Mouse (Mus musculus) CH12.LX (cell line): Measurements from ENCODE around the gene Rfx7. TPM values are rescaled to one million over a fixed set of nuclear protein-coding genes. Genes with fewer than 3 reads are reported as not detected.

ENCODE experiments used
- DNase-seq: peaks from one replicate; pipeline ENCODE4 v3.0.0-alpha.2; 2013; ENCODE audit errors: extremely low read depth
- H3K27ac ChIP-seq: 2 replicates; pipeline ENCODE4 v1.5.1; 2012; ENCODE audit warnings: low read depth, mild to moderate bottlenecking, control low read depth, moderate library complexity; ENCODE audit not compliant: insufficient read depth
- H3K27me3 ChIP-seq: replicated peaks from 2 replicates; pipeline ENCODE3; 2012; ENCODE audit warnings: inconsistent platforms
- H3K36me3 ChIP-seq, 2 experiments: replicated peaks in 1 of 2; 2 replicates each; pipeline versions ENCODE3 to v1.6.1; 2012; ENCODE audit warnings: inconsistent platforms in 1 of 2, low read length in 1 of 2, mild to moderate bottlenecking in 1 of 2, mixed read lengths in 1 of 2, moderate library complexity in 1 of 2; ENCODE audit not compliant: control insufficient read depth in 1 of 2, insufficient read depth in 1 of 2
- H3K4me1 ChIP-seq, 2 experiments: 2 replicates each; pipeline ENCODE4 v1.6.1; 2012; ENCODE audit warnings: inconsistent platforms in 1 of 2, moderate library complexity in 1 of 2; ENCODE audit not compliant: insufficient read depth in 2 of 2, control insufficient read depth in 1 of 2
- H3K4me2 ChIP-seq: 2 replicates; pipeline ENCODE4 v1.6.1; 2012; ENCODE audit warnings: low read depth, mild to moderate bottlenecking, control low read depth; ENCODE audit not compliant: poor library complexity, insufficient read depth, severe bottlenecking
- H3K4me3 ChIP-seq, 3 experiments: fragments of 150-350 bp in 1 of 3; sonication (generic) in 1 of 3; replicated peaks in 1 of 3; 2 replicates each; pipeline versions ENCODE3 to v1.5.1; 2011 to 2012; ENCODE audit warnings: low read depth in 2 of 3, low read length in 2 of 3, mild to moderate bottlenecking in 2 of 3, moderate library complexity in 2 of 3, control low read depth in 1 of 3, improper control_type of control experiment in 1 of 3, inconsistent platforms in 1 of 3, mixed read lengths in 1 of 3; ENCODE audit not compliant: poor library complexity in 1 of 3
- H3K79me2 ChIP-seq: replicated peaks from 2 replicates; pipeline ENCODE4 v1.6.1; 2012; ENCODE audit warnings: mild to moderate bottlenecking, moderate library complexity; ENCODE audit not compliant: control insufficient read depth, poor library complexity, insufficient read depth, severe bottlenecking; ENCODE audit errors: extremely low read depth
- H3K9ac ChIP-seq: 2 replicates; pipeline ENCODE4 v1.6.1; 2012; ENCODE audit warnings: low read depth, mild to moderate bottlenecking, control low read depth, moderate library complexity; ENCODE audit not compliant: insufficient read depth
- H3K9me3 ChIP-seq: replicated peaks from 2 replicates; pipeline ENCODE3; 2012; ENCODE audit warnings: low read length, inconsistent platforms, mixed read lengths
- BHLHE40 ChIP-seq: IDR thresholded peaks from 2 replicates; pipeline ENCODE4 v1.6.1; 2011; ENCODE audit warnings: mild to moderate bottlenecking, low read depth, low read length, improper control_type of control experiment
- CHD1 ChIP-seq: IDR thresholded peaks from 2 replicates; pipeline ENCODE4 v1.6.1; 2012; ENCODE audit warnings: low read depth, low read length, improper control_type of control experiment, inconsistent platforms
- CHD2 ChIP-seq: IDR thresholded peaks from 2 replicates; pipeline ENCODE4 v1.6.1; 2011; ENCODE audit warnings: low read length, improper control_type of control experiment
- E2F4 ChIP-seq: IDR thresholded peaks from 2 replicates; pipeline ENCODE4 v1.6.1; 2011; ENCODE audit warnings: low read depth, low read length, improper control_type of control experiment; ENCODE audit not compliant: insufficient replicate concordance
- ELF1 ChIP-seq: IDR thresholded peaks from 2 replicates; pipeline ENCODE4 v1.6.1; 2014; ENCODE audit warnings: low read depth, mild to moderate bottlenecking, inconsistent platforms, low read length, improper control_type of control experiment
- EP300 ChIP-seq: IDR thresholded peaks from 2 replicates; pipeline ENCODE4 v1.6.1; 2011; ENCODE audit warnings: low read length, improper control_type of control experiment
- HCFC1 ChIP-seq: IDR thresholded peaks from 2 replicates; pipeline ENCODE4 v1.6.1; 2012; ENCODE audit warnings: low read depth, mild to moderate bottlenecking, inconsistent platforms, low read length, improper control_type of control experiment
- MAX ChIP-seq: IDR thresholded peaks from 2 replicates; pipeline ENCODE4 v1.6.1; 2011; ENCODE audit warnings: low read length, improper control_type of control experiment
- MAZ ChIP-seq: IDR thresholded peaks from 2 replicates; pipeline ENCODE4 v1.6.1; 2012; ENCODE audit warnings: low read depth, mild to moderate bottlenecking, inconsistent platforms, low read length, improper control_type of control experiment, moderate library complexity
- MXI1 ChIP-seq: IDR thresholded peaks from 2 replicates; pipeline ENCODE4 v1.6.1; 2011; ENCODE audit warnings: mild to moderate bottlenecking, low read depth, low read length, improper control_type of control experiment
- MYC ChIP-seq: IDR thresholded peaks from 2 replicates; pipeline ENCODE4 v1.6.1; 2011; ENCODE audit warnings: low read depth, mild to moderate bottlenecking, improper control_type of control experiment, low read length
- POLR2A ChIP-seq: IDR thresholded peaks from 2 replicates; pipeline ENCODE4 v1.6.1; 2011; ENCODE audit warnings: low read depth, mild to moderate bottlenecking, improper control_type of control experiment, low read length
- POLR2AphosphoS2 ChIP-seq: IDR thresholded peaks from 2 replicates; pipeline ENCODE4 v1.6.1; 2011; ENCODE audit warnings: low read depth, low read length, improper control_type of control experiment
- RAD21 ChIP-seq: IDR thresholded peaks from 2 replicates; pipeline ENCODE4 v1.6.1; 2011; ENCODE audit warnings: low read depth, mild to moderate bottlenecking, low read length, improper control_type of control experiment, moderate library complexity
- SIN3A ChIP-seq: IDR thresholded peaks from 2 replicates; pipeline ENCODE4 v1.6.1; 2012; ENCODE audit warnings: low read length, improper control_type of control experiment, inconsistent platforms
- TCF12 ChIP-seq: IDR thresholded peaks from 2 replicates; pipeline ENCODE4 v1.6.1; 2014; ENCODE audit warnings: low read depth, mild to moderate bottlenecking, inconsistent platforms, low read length, improper control_type of control experiment
- USF1 ChIP-seq: IDR thresholded peaks from 2 replicates; pipeline ENCODE4 v1.6.1; 2014; ENCODE audit warnings: low read depth, mild to moderate bottlenecking, inconsistent platforms, low read length, improper control_type of control experiment
- ZC3H11A ChIP-seq: IDR thresholded peaks from 2 replicates; pipeline ENCODE4 v1.6.1; 2012; ENCODE audit warnings: low read depth, mild to moderate bottlenecking, inconsistent platforms, low read length, improper control_type of control experiment
- ZKSCAN1 ChIP-seq: IDR thresholded peaks from 2 replicates; pipeline ENCODE4 v1.6.1; 2012; ENCODE audit warnings: low read depth, inconsistent platforms, low read length, improper control_type of control experiment, borderline replicate concordance
- ZNF384 ChIP-seq: IDR thresholded peaks from 2 replicates; pipeline ENCODE4 v1.6.1; 2012; ENCODE audit warnings: low read depth, low read length, improper control_type of control experiment, inconsistent platforms
- dilution Hi-C: fragments of 300-500 bp; cut with MboI; formaldehyde crosslinking; loops from 2 replicates; pipeline ENCODE4 v1.14.3; 2020; ENCODE audit warnings: low sequenced_read_pairs; ENCODE audit not compliant: extremely low pct_unique_long_range_greater_than_20kb, extremely low pct_ligation_motif_present
- in situ Hi-C: fragments of 300-500 bp; cut with MboI; formaldehyde crosslinking; loops from 3 replicates; pipeline ENCODE4 v1.14.3; 2019; ENCODE audit warnings: low sequenced_read_pairs, low pct_ligation_motif_present, low pct_unique_long_range_greater_than_20kb, mixed read lengths
- polyA plus RNA-seq: library from polyadenylated mRNA; unstranded; fragments of >175 nt; gene quantifications from 2 replicates; pipeline ENCODE4 v1.2.1, GENCODE M21; 2012; ENCODE audit warnings: low read depth; ENCODE audit not compliant: insufficient read length
- total RNA-seq, 2 experiments: library from RNA; depleted of rRNA; stranded (reverse); fragments of 300-350 nt in 1 of 2; fragments of >200 nt in 1 of 2; gene quantifications; 2 replicates each; pipeline ENCODE4 v1.2.3; 2012 to 2014

Gene Rfx7
- total and polyA plus RNA-seq, 3 experiments, result 18.4 to 49.9 (median 27.3) TPM

- TF ChIP-seq POLR2AphosphoS2, result no peak
- TF ChIP-seq CHD2, result no peak; the same call in 1 of the 2 replicates
- no peak for TF ChIP-seq ZKSCAN1
- peak; percentile 95 for TF ChIP-seq MAX
- no peak for TF ChIP-seq ZC3H11A
- no peak for TF ChIP-seq ZNF384
- peak; percentile 46 for TF ChIP-seq RAD21
- no peak for TF ChIP-seq E2F4
- peak; percentile 75; the same call in 1 of the 2 replicates for TF ChIP-seq EP300
- peak; percentile 96 for TF ChIP-seq USF1
- no peak for TF ChIP-seq ELF1
- peak; percentile 84; the same call in 1 of the 2 replicates for TF ChIP-seq MYC
- no peak; the same call in 1 of the 2 replicates for TF ChIP-seq HCFC1
- TF ChIP-seq, all 38 proteins: peak for 16
Observed at GRCm38 (mm10) chr9:72493465-72493864, 38.6 kb upstream of the Rfx7 start (continued).

GRCm38 (mm10) chr9:72493984-72494685, 37.9 kb upstream of the Rfx7 start:
- Histone ChIP-seq H3K79me2 (peaks cover 8% of the 10 kb centered on the region), H3K36me3 (peaks cover 0 to 2% of the 10 kb centered on the region in 2 experiments), H3K4me2 (peak overlapping the region; percentile 52; the same call in 1 of the 2 replicates), H3K4me3 (no peak overlapping the region), H3K4me1 (peaks cover 9 to 35% of the 10 kb centered on the region in 2 experiments), H3K9me3 (no peaks in the 10 kb centered on the region), H3K27ac (peak overlapping the region; percentile 53), H3K9ac (0 out of 2 replicates have a peak overlapping the region, but pooled peaks have one; percentile 4), H3K27me3 (no peaks in the 10 kb centered on the region)
- in situ Hi-C loops, result loop anchor here (5.0 kb wide), 1 partner anchor 33 kb away; no protein-coding TSS in a partner anchor
- dilution Hi-C loops, result no loop called here
- peak; percentile 24 for DNase-seq
- TF ChIP-seq E2F4 (no peak), MXI1 (0 out of 2 replicates have a peak, but pooled peaks have one; percentile 34), POLR2A (no peak), CHD1 (0 out of 2 replicates have a peak, but pooled peaks have one; percentile 46), MAZ (no peak), MYC (peak; percentile 78), SIN3A (peak; percentile 66; the same call in 1 of the 2 replicates), BHLHE40 (peak; percentile 15; the same call in 1 of the 2 replicates), USF1 (no peak), ZC3H11A (no peak), MAX (peak; percentile 74), ELF1 (no peak), TCF12 (0 out of 2 replicates have a peak, but pooled peaks have one; percentile 3)
